Mouse (Mus musculus) brown adipose tissue, adult 24 weeks (tissue): ENCODE measurements around the gene Ndrg4. TPM values are rescaled to one million over a fixed set of nuclear protein-coding genes. Genes with fewer than 3 reads are reported as not detected.

Experiments
- H3K27ac ChIP-seq: fragments of 200-500 bp; replicated peaks from 2 replicates; pipeline ENCODE4 v1.5.1; 2012; ENCODE audit warnings: low read depth, mild to moderate bottlenecking, low read length
- H3K4me1 ChIP-seq: fragments of 200-500 bp; 2 replicates; pipeline ENCODE4 v1.6.1; 2012; ENCODE audit warnings: low read length, mixed read lengths; ENCODE audit not compliant: control insufficient read depth, insufficient read depth, insufficient read length
- H3K4me3 ChIP-seq: fragments of 200-500 bp; 2 replicates; pipeline ENCODE4 v1.5.1; 2012; ENCODE audit warnings: low read depth, mild to moderate bottlenecking, low read length, moderate library complexity; ENCODE audit not compliant: insufficient read depth
- polyA plus RNA-seq: library from polyadenylated mRNA; stranded (reverse); fragments of >200 nt; gene quantifications from 2 replicates; pipeline ENCODE4 v1.2.4, GENCODE M21; 2012; ENCODE audit not compliant: missing spikeins, insufficient read depth, insufficient read length

Ndrg4 gene
- 0.46 and 1.5 TPM in 2 replicates for polyA plus RNA-seq

DNA sequence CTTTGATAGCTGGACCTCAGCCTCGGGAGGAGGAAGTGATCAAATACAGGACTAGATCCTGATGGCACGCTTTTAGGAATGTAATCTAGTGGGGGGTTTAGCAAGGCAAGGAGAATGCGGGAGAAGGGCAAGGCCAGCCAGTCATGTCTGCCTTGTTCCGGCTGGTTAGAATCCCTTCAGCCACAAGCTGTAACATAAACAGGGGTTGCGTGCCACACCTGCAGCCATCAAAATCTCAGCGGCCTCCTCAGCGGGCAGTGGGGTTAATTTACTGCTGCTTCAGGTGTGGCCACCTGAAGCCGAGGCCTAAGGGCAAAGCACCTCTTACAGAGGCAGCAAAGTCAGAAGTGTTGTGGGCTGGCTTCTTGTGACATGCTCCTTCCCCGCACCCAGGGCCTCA is at the start of gene Ndrg4:
TSS of gene Ndrg4 (plus strand) at position 350 of the 400 bp plus-strand sequence.
- no peaks in the 10 kb centered on the region for H3K4me1 ChIP-seq
- H3K27ac ChIP-seq, result no peak within 1 kb of the TSS
- peak within 1 kb of the TSS; percentile 40; the same call in 1 of the 2 replicates for H3K4me3 ChIP-seq

DNA sequence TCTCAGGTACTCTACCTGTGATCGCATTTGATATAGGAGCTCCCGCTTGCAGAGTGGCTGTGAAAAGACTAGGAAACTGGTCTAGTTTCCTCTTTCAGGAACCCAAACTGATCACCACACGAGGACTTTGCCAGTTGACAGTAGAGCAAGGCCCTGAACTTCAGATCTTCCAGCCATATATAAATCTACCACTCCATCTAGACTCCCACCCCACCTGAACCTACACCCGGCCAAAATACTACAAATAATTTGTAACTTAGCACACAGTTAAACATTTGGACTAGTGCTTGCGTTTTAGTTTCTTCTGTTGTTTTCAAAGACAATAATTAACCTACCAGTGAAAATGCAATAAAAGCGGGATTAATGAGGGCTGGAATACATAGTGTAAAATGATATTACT is 43.9 kb upstream of the Ndrg4 start:
- no peaks in the 10 kb centered on the region for H3K4me1 ChIP-seq
- H3K27ac ChIP-seq, result no peak overlapping the region
- no peak overlapping the region for H3K4me3 ChIP-seq

GRCm38 (mm10) chr8:95633262-95634062 is 43.3 kb upstream of the Ndrg4 start, which contains the start of gene Gins3:
Gene Gins3 (plus strand): TSS chr8:95633453.
- H3K4me3 ChIP-seq, result peak within 1 kb of the TSS; percentile 74
- no peaks in the 10 kb centered on the region for H3K4me1 ChIP-seq
- no peak within 1 kb of the TSS for H3K27ac ChIP-seq

- H3K27ac ChIP-seq, result no peak overlapping the region
- peak overlapping the region; percentile 74 for H3K4me3 ChIP-seq
These were observed 42.8 kb upstream of the Ndrg4 start for GRCm38 (mm10) chr8:95634063-95634340.

GRCm38 (mm10) chr8:95644942-95645341 is 31.8 kb upstream of the Ndrg4 start:
- H3K4me1 ChIP-seq, result no peaks in the 10 kb centered on the region
- H3K4me3 ChIP-seq, result no peak overlapping the region
- no peak overlapping the region for H3K27ac ChIP-seq

More at GRCm38 (mm10) chr8:95634063-95634340, 42.8 kb upstream of the Ndrg4 start:
- no peaks in the 10 kb centered on the region for H3K4me1 ChIP-seq

GRCm38 (mm10) chr8:95648251-95648650 is 28.5 kb upstream of the Ndrg4 start:
- H3K27ac ChIP-seq, result no peak overlapping the region
- H3K4me3 ChIP-seq, result no peak overlapping the region
- H3K4me1 ChIP-seq, result no peaks in the 10 kb centered on the region

GRCm38 (mm10) chr8:95653351-95653750 is 23.4 kb upstream of the Ndrg4 start:
- no peaks in the 10 kb centered on the region for H3K4me1 ChIP-seq
- no peak overlapping the region for H3K4me3 ChIP-seq
- no peak overlapping the region for H3K27ac ChIP-seq

GRCm38 (mm10) chr8:95655831-95656230 is 20.9 kb upstream of the Ndrg4 start:
- Histone ChIP-seq H3K4me3 (no peak overlapping the region), H3K4me1 (no peaks in the 10 kb centered on the region), H3K27ac (no peak overlapping the region)

- Histone ChIP-seq H3K4me3 (no peak overlapping the region), H3K27ac (no peak overlapping the region), H3K4me1 (no peaks in the 10 kb centered on the region)
These were observed 20.3 kb upstream of the Ndrg4 start for GRCm38 (mm10) chr8:95656316-95657002.

GRCm38 (mm10) chr8:95657523-95657922 is 19.3 kb upstream of the Ndrg4 start:
- Histone ChIP-seq H3K4me1 (no peaks in the 10 kb centered on the region), H3K4me3 (no peak overlapping the region), H3K27ac (no peak overlapping the region)

DNA sequence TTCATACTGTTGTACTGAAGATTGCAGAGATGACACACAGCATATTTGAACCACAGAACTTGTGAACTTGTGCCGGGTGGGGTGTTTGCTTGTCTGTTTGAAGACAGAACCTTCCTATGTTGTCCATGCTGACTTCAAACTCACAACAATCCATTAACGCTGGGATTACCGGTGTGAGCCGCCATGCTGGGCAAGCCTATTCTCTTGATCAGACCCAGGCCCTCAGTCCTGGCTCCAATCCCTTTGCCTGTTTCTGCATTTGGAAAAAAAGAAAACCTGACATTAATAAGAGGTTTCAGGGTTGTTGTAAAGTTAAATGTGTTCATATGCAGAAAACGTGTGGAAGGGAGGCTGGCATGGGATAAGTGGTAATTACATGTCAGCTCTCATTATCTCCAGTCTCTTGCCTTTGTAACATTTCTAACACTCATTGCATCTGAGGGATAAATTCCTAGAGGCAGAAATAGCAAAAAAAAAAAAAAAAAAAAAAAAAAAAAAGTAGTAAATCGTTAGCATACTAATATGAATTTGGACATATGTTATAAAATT is 16.4 kb upstream of the Ndrg4 start:
- Histone ChIP-seq H3K4me3 (no peak overlapping the region), H3K4me1 (no peaks in the 10 kb centered on the region), H3K27ac (no peak overlapping the region)

GRCm38 (mm10) chr8:95661085-95661484 is 15.7 kb upstream of the Ndrg4 start:
- Histone ChIP-seq H3K27ac (no peak overlapping the region), H3K4me3 (no peak overlapping the region), H3K4me1 (no peaks in the 10 kb centered on the region)

- no peak overlapping the region for H3K27ac ChIP-seq
- no peak overlapping the region for H3K4me3 ChIP-seq
- H3K4me1 ChIP-seq, result no peaks in the 10 kb centered on the region
These were observed 15.2 kb upstream of the Ndrg4 start for GRCm38 (mm10) chr8:95661575-95661974.

- H3K4me1 ChIP-seq, result no peaks in the 10 kb centered on the region
- H3K4me3 ChIP-seq, result no peak overlapping the region
- H3K27ac ChIP-seq, result no peak overlapping the region
These were observed 13.7 kb upstream of the Ndrg4 start for GRCm38 (mm10) chr8:95662885-95663598.

DNA sequence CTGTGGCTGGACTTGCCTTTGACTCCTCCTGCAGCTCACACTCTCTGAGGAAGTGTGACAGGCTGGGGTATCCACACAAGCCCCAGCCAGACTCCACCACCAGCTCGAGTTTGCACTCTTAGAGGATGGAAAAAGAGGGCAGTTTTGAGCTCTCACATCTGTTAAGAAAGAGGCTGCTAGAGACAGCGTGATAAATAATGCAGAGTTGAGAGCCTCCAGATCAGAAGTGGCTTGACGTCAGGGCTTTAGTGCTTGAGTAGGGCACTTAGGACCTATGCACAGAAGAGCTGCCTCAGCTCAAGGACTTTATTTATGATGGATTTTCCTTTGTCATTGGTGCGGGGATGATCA is 13.2 kb upstream of the Ndrg4 start:
- no peak overlapping the region for H3K27ac ChIP-seq
- no peaks in the 10 kb centered on the region for H3K4me1 ChIP-seq
- H3K4me3 ChIP-seq, result no peak overlapping the region
